Mouse (Mus musculus) urinary bladder, adult 2 months (tissue): ENCODE data around the gene Rab14. TPM values are rescaled to one million over a fixed set of nuclear protein-coding genes. Genes with fewer than 3 reads are reported as not detected.

Source experiments
- DNase-seq: peaks from one replicate; pipeline ENCODE4 v3.0.0; 2022; ENCODE audit warnings: low spot score
- polyA plus RNA-seq: library from polyadenylated mRNA; depleted of rRNA; stranded (reverse); fragments of >200 nt; gene quantifications from 2 replicates; pipeline ENCODE4 v1.2.3, GENCODE M21; 2012; rRNA removed

The Rab14 gene
- polyA plus RNA-seq: 132 and 145 TPM in 2 replicates

GRCm38 (mm10) chr2:35200898-35201668 lies at the start of gene Rab14:
Rab14 (minus strand) TSS chr2:35201120.
- peak; percentile 98 for DNase-seq

- no peak for DNase-seq
These were observed 46.8 kb upstream of the Rab14 start for GRCm38 (mm10) chr2:35247763-35248162.

GRCm38 (mm10) chr2:35244241-35244640 lies 43.3 kb upstream of the Rab14 start:
- DNase-seq: no peak

DNA sequence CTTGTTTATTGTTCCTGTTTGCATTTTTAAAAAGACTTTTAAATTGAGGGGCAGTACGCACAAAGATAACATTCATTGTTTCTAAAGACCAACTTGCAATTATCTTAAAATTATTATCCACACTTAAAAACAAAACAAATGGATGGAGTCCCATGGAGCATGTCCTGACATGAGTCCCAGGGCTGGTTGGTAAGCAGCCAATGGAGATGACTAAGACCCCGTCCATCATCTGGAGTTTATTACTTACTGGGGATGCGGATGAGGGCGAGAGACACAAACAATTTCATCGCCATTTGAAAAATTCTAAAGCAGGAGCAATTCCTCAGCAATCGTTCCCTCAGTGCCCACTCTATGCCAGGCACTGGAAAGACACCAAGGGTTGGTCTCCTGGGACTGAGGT lies 34.1 kb upstream of the Rab14 start:
- no peak for DNase-seq

DNA sequence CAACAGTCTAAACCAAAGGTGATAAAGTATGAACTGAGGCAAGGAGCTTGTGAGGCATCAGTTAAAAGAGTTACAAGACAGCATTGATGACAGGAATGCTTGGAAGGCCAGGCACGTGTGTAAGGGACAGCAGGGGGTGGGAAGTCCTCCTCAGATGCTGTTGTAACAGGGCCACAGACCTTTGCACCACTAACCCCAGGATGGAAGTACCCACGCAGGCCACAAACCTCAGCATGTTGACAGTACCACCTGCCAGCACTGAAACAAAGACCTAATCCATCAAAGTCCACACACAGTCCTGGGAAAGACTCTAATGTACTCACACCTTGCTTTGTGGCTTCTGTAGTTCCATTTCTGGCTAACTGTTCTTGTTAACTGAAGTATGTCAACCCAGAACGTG lies 33.0 kb upstream of the Rab14 start:
- DNase-seq: no peak

GRCm38 (mm10) chr2:35232595-35233445 lies 31.9 kb upstream of the Rab14 start:
- DNase-seq: no peak

GRCm38 (mm10) chr2:35231871-35232270 lies 31.0 kb upstream of the Rab14 start:
- DNase-seq: no peak

GRCm38 (mm10) chr2:35230215-35230614 lies 29.3 kb upstream of the Rab14 start:
- no peak for DNase-seq

DNA sequence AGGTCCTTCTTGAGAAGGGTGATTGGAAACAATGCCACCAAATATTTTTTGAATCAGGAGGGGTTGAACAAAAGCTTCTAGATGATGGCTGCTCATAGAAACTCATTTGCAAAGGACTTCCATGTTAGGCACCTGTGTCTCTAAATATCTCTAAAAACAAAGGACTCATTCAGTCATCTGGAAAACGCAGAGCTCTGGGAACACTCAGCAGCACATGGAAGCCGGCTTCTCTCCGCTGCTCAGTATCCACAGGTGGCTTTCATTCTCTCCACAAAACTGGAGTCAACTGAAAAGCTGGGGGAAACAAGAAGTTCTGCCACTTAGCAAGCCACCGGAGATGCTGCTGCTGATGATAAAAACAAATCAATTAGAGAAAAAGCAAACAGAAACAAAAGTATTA lies 27.2 kb upstream of the Rab14 start:
- no peak for DNase-seq

DNA sequence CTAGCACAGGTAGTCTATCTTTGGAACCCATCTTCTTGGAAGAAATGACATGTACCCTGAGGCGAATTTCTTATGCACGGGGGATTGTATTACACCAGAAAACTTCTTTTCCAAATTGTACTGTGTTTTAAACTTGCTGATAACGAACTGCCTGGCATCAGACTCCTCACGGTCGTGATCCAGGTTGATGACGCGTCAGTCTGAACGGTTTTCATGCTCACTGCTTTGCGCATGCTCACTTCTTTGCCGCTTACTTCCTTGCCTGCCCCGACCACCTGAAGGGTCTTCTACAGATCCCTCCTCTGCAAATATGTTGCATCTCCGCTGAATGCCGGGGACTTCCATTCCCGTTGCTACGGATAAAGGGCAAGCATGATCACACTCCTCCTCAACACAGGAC lies 23.4 kb upstream of the Rab14 start:
- DNase-seq: no peak

DNA sequence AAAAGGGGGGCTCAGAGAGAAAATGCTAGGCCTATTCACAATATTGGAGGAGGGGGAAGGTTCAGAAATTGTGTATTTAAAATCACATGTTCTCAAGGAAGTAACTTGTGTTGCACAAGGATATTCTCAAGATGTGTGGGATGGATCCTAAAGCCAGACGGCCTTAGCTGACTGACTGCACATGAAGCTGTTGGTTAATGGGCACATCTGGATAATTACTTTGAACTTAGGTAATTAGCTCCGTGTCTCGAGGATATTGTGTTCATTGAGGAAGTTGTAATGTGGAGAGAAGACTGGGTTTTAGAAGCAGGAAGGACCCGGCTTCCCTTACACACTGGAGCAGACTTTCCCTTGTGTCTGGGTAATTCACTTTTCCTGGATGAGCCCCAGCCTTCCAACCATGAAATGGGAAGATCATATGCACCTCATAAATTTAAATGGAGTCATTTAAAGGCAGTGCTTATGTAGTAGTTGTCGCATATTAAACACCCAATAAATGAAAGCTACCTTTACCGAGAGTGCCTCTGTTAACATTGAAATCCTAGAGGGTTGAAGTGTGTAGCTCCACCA lies 22.0 kb upstream of the Rab14 start:
- no peak for DNase-seq

- peak; percentile 10 for DNase-seq
These were observed 17.8 kb upstream of the Rab14 start for GRCm38 (mm10) chr2:35218736-35219135.

DNA sequence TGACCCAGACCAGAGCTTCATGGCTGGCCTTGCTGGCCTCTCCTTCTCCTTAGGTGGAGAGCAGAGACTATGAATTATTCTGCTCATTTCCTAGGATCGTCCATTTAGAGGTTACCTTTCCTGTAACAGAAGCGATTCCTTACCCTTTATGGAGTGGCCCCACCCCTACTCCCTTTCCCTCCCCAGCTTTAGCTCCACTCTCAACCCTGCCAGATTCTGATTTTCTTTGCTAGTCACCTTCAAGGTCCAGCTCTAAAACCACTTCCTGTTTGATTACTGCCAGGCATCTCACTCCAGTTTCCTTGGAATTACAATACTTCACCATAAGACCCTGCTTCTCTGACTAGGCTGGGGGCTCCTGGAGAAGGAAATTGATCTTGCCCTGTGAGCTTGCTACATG lies 15.8 kb upstream of the Rab14 start:
- no peak for DNase-seq

DNA sequence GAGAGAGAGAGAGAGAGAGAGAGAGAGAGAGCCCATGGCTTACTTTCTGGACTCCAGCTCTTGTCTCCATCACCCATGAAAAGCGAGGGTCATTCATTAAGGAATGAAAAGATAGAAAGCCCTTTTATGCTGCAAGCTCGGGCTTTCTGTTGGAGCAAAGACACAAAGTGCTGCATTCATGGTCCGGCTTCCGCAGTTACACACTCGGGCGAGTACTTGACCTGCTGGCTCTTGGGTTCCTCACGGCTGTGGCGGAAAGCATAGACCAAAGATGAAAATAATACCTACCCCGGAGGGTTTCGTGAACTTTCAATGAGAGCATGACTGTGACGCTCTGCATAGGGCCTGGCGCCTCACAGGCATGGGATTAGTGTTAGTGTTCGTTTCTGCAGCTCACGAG lies 14.4 kb upstream of the Rab14 start:
- peak; percentile 16 for DNase-seq

DNA sequence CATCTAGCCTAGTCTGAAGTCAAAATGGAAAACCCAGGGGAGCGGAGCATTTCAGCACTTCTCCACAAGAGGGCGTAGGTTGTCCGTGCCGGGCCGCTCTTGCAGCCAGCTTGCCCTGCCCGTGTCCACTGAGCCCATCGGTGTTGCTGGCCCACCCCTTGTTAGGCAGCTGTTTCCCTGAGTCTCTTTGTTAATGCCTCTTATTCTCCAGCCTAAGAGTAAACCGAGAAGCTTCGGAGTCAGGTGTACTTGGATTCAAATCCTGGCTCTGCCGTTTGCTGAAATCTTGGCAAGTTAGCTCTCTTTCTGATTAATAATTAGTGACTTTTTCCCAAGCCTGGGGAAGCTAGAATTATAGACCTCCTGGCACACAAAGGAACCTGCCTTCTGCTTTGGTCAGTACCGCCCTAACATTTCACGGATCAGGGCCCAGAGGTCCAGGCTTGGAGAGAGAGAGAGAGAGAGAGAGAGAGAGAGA lies 14.0 kb upstream of the Rab14 start:
- peak; percentile 74 for DNase-seq

- DNase-seq: peak; percentile 16
These were observed 12.5 kb upstream of the Rab14 start for GRCm38 (mm10) chr2:35213345-35213910.

- DNase-seq: peak; percentile 11
These were observed 10.8 kb upstream of the Rab14 start for GRCm38 (mm10) chr2:35211681-35212080.

DNA sequence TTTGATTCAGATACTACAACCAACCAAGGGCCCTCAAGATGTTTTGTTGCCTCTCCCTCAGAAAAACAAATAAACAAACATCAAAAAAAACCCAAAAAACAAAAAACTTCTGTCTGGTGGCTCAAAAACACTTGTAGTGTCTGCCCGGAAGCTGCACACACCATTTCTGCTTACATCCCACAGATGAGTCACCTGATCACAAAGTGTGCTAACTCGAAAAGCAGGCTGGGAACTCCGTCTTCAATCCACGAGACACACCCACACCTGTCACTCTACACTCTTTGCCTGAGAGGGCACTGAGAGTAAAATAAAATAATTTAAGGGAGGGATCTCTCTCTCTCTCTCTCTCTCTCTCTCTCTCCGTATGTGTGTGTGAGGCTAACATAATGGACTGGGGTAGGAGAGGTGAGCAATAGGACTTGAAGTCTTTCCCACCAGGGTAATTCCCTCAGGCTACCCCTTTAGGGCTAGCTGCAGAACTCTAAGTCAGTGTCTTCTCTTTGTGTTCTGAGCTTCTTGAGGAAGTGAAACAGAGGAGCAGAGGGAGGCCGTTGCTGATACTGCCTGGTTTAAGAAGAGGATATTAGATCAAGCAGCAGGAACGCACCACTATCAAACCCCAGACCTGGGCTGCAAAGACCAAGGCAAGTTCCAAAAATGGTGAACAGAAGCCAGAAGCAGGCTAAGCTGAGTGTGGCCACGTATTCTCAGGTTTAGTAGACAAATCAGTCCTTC lies 8.2 kb upstream of the Rab14 start:
- peak; percentile 15 for DNase-seq

GRCm38 (mm10) chr2:35208054-35208453 lies 7.1 kb upstream of the Rab14 start:
- no peak for DNase-seq

GRCm38 (mm10) chr2:35206761-35207160 lies 5.8 kb upstream of the Rab14 start:
- DNase-seq: no peak

DNA sequence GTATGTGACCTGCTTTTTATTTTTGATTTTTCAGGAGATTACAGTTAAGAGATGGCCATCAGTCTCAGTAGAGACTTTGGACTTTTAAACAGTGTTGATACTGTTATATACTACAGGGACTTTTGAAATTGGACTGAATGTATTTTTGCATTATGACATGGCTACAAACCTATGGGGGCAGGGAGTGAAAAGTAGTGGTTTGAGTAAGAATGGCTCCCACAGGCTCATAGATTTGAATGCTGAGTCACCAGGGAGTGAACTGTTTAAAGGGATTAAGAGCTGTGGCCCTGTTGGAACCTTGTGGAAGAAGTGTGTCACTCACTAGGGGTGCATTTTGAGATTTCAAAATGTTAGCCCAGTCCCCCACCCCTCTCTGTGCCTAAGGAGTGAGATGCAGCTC lies 2.8 kb upstream of the Rab14 start:
- no peak for DNase-seq
